ENCODE assay signal across 26 mouse cellular contexts in genomic region chr3:99823256-99823655, GRCm38 (mm10).
DNase-seq lines count a peak whose midpoint lies in the region; ATAC-seq lines count a peak whose summit lies in the region.
"Had no signal": no experiment of that assay in that cellular context is flagged by ENCODE, and none has a peak within 500 bp of the region (broad histone marks: within the 10 kb centered on the region; RNA-seq: fewer than 3 reads in every experiment).

No protein-coding gene starts in this region.

- no peak overlapping the region for H3K4me3 ChIP-seq in heart, embryonic 12.5 days
- no peak overlapping the region for H3K4me3 ChIP-seq in heart, embryonic 10.5 days
- H3K4me3 ChIP-seq: embryonic facial prominence, embryonic 13.5 days; erythroblast, embryonic 14.5 days; intestine, embryonic 15.5 days; liver, embryonic 15.5 days had no signal

- H3K9me3 ChIP-seq in heart, embryonic 12.5 days (replicated peaks), result no peaks in the 10 kb centered on the region
- no peaks in the 10 kb centered on the region for H3K9me3 ChIP-seq in heart, embryonic 10.5 days
- H3K9me3 ChIP-seq: embryonic facial prominence, embryonic 13.5 days; intestine, embryonic 15.5 days; liver, embryonic 15.5 days had no signal

- no peak overlapping the region for H3K4me2 ChIP-seq in heart, embryonic 12.5 days
- H3K4me2 ChIP-seq: embryonic facial prominence, embryonic 13.5 days; intestine, embryonic 15.5 days; liver, embryonic 15.5 days; lung, embryonic 14.5 days; midbrain, embryonic 11.5 days had no signal

- no peak for ATAC-seq in heart, embryonic 12.5 days (ENCODE audit: insufficient number of reproducible peaks, low FRiP score)
- no peak for ATAC-seq in megakaryocyte progenitor cell, adult 5-6 weeks (replicated peaks; ENCODE audit: poor library complexity)
- ATAC-seq: forebrain, embryonic 16.5 days; hindbrain, postnatal 0 days; intestine, embryonic 15.5 days; midbrain, embryonic 16.5 days had no signal

- peaks cover 15% of the 10 kb centered on the region for H3K4me1 ChIP-seq in heart, embryonic 12.5 days (replicated peaks)
- peaks cover 10% of the 10 kb centered on the region; the same call in 1 of the 2 replicates for H3K4me1 ChIP-seq in heart, embryonic 10.5 days
- H3K4me1 ChIP-seq: intestine, embryonic 15.5 days; liver, embryonic 15.5 days had no signal

- no peaks in the 10 kb centered on the region for H3K36me3 ChIP-seq in heart, embryonic 12.5 days
- no peaks in the 10 kb centered on the region for H3K36me3 ChIP-seq in heart, embryonic 10.5 days
- H3K36me3 ChIP-seq: embryonic facial prominence, embryonic 13.5 days; intestine, embryonic 15.5 days; liver, embryonic 15.5 days had no signal

- intact Hi-C loops in gastrocnemius, postnatal 14 days (cut with DNase I; ENCODE audit: low total_unique reads), result no loop called here

- 42% methylated on average over 3 of the region's 3 CpGs for WGBS in heart, embryonic 12.5 days
- WGBS in heart, embryonic 10.5 days, result 48% methylated on average over 3 of the region's 3 CpGs

- H3K27ac ChIP-seq in heart, embryonic 12.5 days (ENCODE audit: poor library complexity, severe bottlenecking), result no peak overlapping the region
- peak overlapping the region; percentile 30; the same call in 1 of the 2 replicates for H3K27ac ChIP-seq in heart, embryonic 10.5 days
- H3K27ac ChIP-seq: embryonic facial prominence, embryonic 13.5 days; hindbrain, postnatal 0 days; intestine, embryonic 15.5 days; liver, embryonic 15.5 days had no signal

- H3K9ac ChIP-seq in heart, embryonic 12.5 days, result no peak overlapping the region
- H3K9ac ChIP-seq: embryonic facial prominence, embryonic 13.5 days; intestine, embryonic 15.5 days; liver, embryonic 15.5 days; lung, embryonic 14.5 days had no signal

- DNase-seq in heart, adult 8-10 months (ENCODE audit: low spot score), result peak; percentile 26
- DNase-seq in gastrocnemius, postnatal 14 days, result peak; percentile 46
- no peak for DNase-seq in heart, embryonic 10.5 days (ENCODE audit: low spot score)
- DNase-seq in right cerebral cortex, postnatal 4 days, result no peak
- DNase-seq: adrenal gland, postnatal 25 days; B cell, adult 2 months; cerebellum, adult 11-12 months; cerebellum, adult 9-11 months; kidney, adult 2 months; kidney, postnatal 36 days; layer of hippocampus, postnatal 36 days; left cerebral cortex, postnatal 4 days; lung, embryonic 14.5 days; right cerebral cortex, adult 18-20 months; thymus, adult 2 months; thymus, postnatal 4 days had no signal

- no peaks in the 10 kb centered on the region for H3K27me3 ChIP-seq in heart, embryonic 12.5 days (replicated peaks)
- H3K27me3 ChIP-seq in heart, embryonic 10.5 days (ENCODE audit: insufficient read depth, poor library complexity, severe bottlenecking), result no peaks in the 10 kb centered on the region
- H3K27me3 ChIP-seq: embryonic facial prominence, embryonic 13.5 days; intestine, embryonic 15.5 days; liver, embryonic 15.5 days had no signal

Comparison
In these comparisons a context has a peak if more than half of its experiments do, and no peak if none do; other contexts are left out.
1. DNase-seq: peak in heart, adult 8-10 months (single experiment) and gastrocnemius, postnatal 14 days (single experiment); none in heart, embryonic 10.5 days (single experiment) and right cerebral cortex, postnatal 4 days (single experiment).